Mouse (Mus musculus) MEL (cell line): ENCODE data around the gene Gm20604. TPM values are rescaled to one million over a fixed set of nuclear protein-coding genes. Genes with fewer than 3 reads are reported as not detected.

Experiments used
- DNase-seq: peaks from one replicate; pipeline ENCODE4 v3.0.0; 2011; ENCODE audit warnings: low read depth, low spot score
- H3K27ac ChIP-seq: 2 replicates; pipeline ENCODE4 v1.5.1; 2012; ENCODE audit warnings: low read depth, mild to moderate bottlenecking, control low read depth, low read length, moderate library complexity; ENCODE audit not compliant: control insufficient read depth
- H3K27me3 ChIP-seq, 2 experiments: fragments of 150-350 bp in 1 of 2; sonication (generic) in 1 of 2; 2 replicates each; pipeline ENCODE4 v1.6.1; 2012; ENCODE audit warnings: low read length in 2 of 2, mild to moderate bottlenecking in 2 of 2, improper control_type of control experiment in 1 of 2, moderate library complexity in 1 of 2; ENCODE audit not compliant: insufficient read depth in 2 of 2, control insufficient read depth in 1 of 2
- H3K36me3 ChIP-seq, 2 experiments: 2 replicates each; pipeline ENCODE4 v1.6.1; 2012 to 2014; ENCODE audit warnings: low read length in 2 of 2, improper control_type of control experiment in 1 of 2, inconsistent platforms in 1 of 2, mild to moderate bottlenecking in 1 of 2; ENCODE audit not compliant: insufficient read depth in 2 of 2, control insufficient read depth in 1 of 2
- H3K4me1 ChIP-seq, 2 experiments: fragments of 150-350 bp in 1 of 2; sonication (generic) in 1 of 2; 2 replicates each; pipeline ENCODE4 v1.6.1; 2012; ENCODE audit warnings: low read length in 2 of 2, improper control_type of control experiment in 1 of 2, mild to moderate bottlenecking in 1 of 2; ENCODE audit not compliant: insufficient read depth in 2 of 2, control insufficient read depth in 1 of 2
- H3K4me3 ChIP-seq, 2 experiments: fragments of 150-350 bp in 1 of 2; sonication (generic) in 1 of 2; 2 replicates each; pipeline ENCODE4 v1.5.1; 2012; ENCODE audit warnings: low read depth in 2 of 2, low read length in 2 of 2, mild to moderate bottlenecking in 2 of 2, moderate library complexity in 2 of 2, control low read depth in 1 of 2, improper control_type of control experiment in 1 of 2; ENCODE audit not compliant: control insufficient read depth in 1 of 2, insufficient read depth in 1 of 2
- H3K79me2 ChIP-seq: 2 replicates; pipeline ENCODE4 v1.6.1; 2012; ENCODE audit warnings: mild to moderate bottlenecking, low read length, moderate library complexity; ENCODE audit not compliant: control insufficient read depth, poor library complexity, insufficient read depth
- H3K9ac ChIP-seq: 2 replicates; pipeline ENCODE4 v1.6.1; 2012; ENCODE audit warnings: low read depth, mild to moderate bottlenecking, control low read depth, low read length, moderate library complexity; ENCODE audit not compliant: control insufficient read depth, poor library complexity, severe bottlenecking
- H3K9me3 ChIP-seq: fragments of 150-350 bp; sonication (generic); replicated peaks from 2 replicates; pipeline ENCODE4 v1.6.1; 2012; ENCODE audit warnings: mild to moderate bottlenecking, low read length, improper control_type of control experiment, moderate library complexity; ENCODE audit not compliant: insufficient read depth
- BHLHE40 ChIP-seq: IDR thresholded peaks from 2 replicates; pipeline ENCODE4 v1.6.1; 2012; ENCODE audit warnings: low read depth, mild to moderate bottlenecking, inconsistent platforms, low read length, improper control_type of control experiment, borderline replicate concordance
- CTCF ChIP-seq, 3 experiments: IDR thresholded peaks in 2 of 3; conservative IDR thresholded peaks in 1 of 3; 2 replicates each; pipeline ENCODE4 v1.5.1; 2011 to 2012; ENCODE audit warnings: low read length in 3 of 3, low read depth in 2 of 3, mild to moderate bottlenecking in 2 of 3, improper control_type of control experiment in 1 of 3, inconsistent platforms in 1 of 3, mixed read lengths in 1 of 3, moderate library complexity in 1 of 3; ENCODE audit not compliant: control insufficient read depth in 1 of 3, insufficient read depth in 1 of 3, poor library complexity in 1 of 3, severe bottlenecking in 1 of 3
- E2F4 ChIP-seq: IDR thresholded peaks from 2 replicates; pipeline ENCODE4 v1.6.1; 2011; ENCODE audit warnings: low read depth, low read length, improper control_type of control experiment, borderline replicate concordance
- ELF1 ChIP-seq: IDR thresholded peaks from 2 replicates; pipeline ENCODE4 v1.6.1; 2014; ENCODE audit warnings: low read depth, mild to moderate bottlenecking, inconsistent platforms, low read length, improper control_type of control experiment, moderate library complexity
- EP300 ChIP-seq, 2 experiments: IDR thresholded peaks; 2 replicates each; pipeline ENCODE4 v1.6.1; 2011; ENCODE audit warnings: improper control_type of control experiment in 2 of 2, low read length in 2 of 2, low read depth in 1 of 2, mild to moderate bottlenecking in 1 of 2
- GABPA ChIP-seq: IDR thresholded peaks from 2 replicates; pipeline ENCODE4 v1.6.1; 2012; ENCODE audit warnings: low read depth, mild to moderate bottlenecking, inconsistent platforms, low read length, improper control_type of control experiment, moderate library complexity
- GATA1 ChIP-seq: IDR thresholded peaks from 2 replicates; pipeline ENCODE4 v1.6.1; 2011; ENCODE audit warnings: low read depth, low read length, improper control_type of control experiment
- HCFC1 ChIP-seq: IDR thresholded peaks from 2 replicates; pipeline ENCODE4 v1.6.1; 2012; ENCODE audit warnings: low read depth, mild to moderate bottlenecking, inconsistent platforms, low read length, improper control_type of control experiment, moderate library complexity
- KAT2A ChIP-seq: conservative IDR thresholded peaks from 2 replicates; pipeline ENCODE4 v1.6.1; 2012; ENCODE audit warnings: low read depth, low read length, improper control_type of control experiment, inconsistent platforms
- MAFK ChIP-seq: IDR thresholded peaks from 2 replicates; pipeline ENCODE4 v1.6.1; 2011; ENCODE audit warnings: low read depth, mild to moderate bottlenecking, low read length, improper control_type of control experiment, borderline replicate concordance
- MAX ChIP-seq: IDR thresholded peaks from 2 replicates; pipeline ENCODE4 v1.6.1; 2011; ENCODE audit warnings: low read length, improper control_type of control experiment
- MEF2A ChIP-seq: IDR thresholded peaks from 2 replicates; pipeline ENCODE4 v1.6.1; 2014; ENCODE audit warnings: low read depth, mild to moderate bottlenecking, inconsistent platforms, low read length, improper control_type of control experiment; ENCODE audit not compliant: poor library complexity, insufficient replicate concordance, severe bottlenecking; ENCODE audit errors: extremely low read depth
- MXI1 ChIP-seq: IDR thresholded peaks from 2 replicates; pipeline ENCODE4 v1.6.1; 2011; ENCODE audit warnings: mild to moderate bottlenecking, low read depth, low read length, improper control_type of control experiment
- MYB ChIP-seq: IDR thresholded peaks from 2 replicates; pipeline ENCODE4 v1.6.1; 2011; ENCODE audit warnings: mild to moderate bottlenecking, low read depth, low read length, improper control_type of control experiment
- POLR2AphosphoS2 ChIP-seq: IDR thresholded peaks from 2 replicates; pipeline ENCODE4 v1.6.1; 2011; ENCODE audit warnings: low read length, improper control_type of control experiment
- POLR2AphosphoS5 ChIP-seq: IDR thresholded peaks from 2 replicates; pipeline ENCODE4 v1.6.1; 2012; ENCODE audit warnings: low read depth, borderline replicate concordance, mild to moderate bottlenecking, inconsistent platforms, low read length, moderate library complexity, mixed read lengths
- RCOR1 ChIP-seq: IDR thresholded peaks from 2 replicates; pipeline ENCODE4 v1.6.1; 2012; ENCODE audit warnings: low read depth, mild to moderate bottlenecking, inconsistent platforms, low read length, improper control_type of control experiment
- SIN3A ChIP-seq: IDR thresholded peaks from 2 replicates; pipeline ENCODE4 v1.6.1; 2012; ENCODE audit warnings: low read length, improper control_type of control experiment, inconsistent platforms
- SMC3 ChIP-seq: IDR thresholded peaks from 2 replicates; pipeline ENCODE4 v1.6.1; 2011; ENCODE audit warnings: low read depth, low read length, improper control_type of control experiment
- TAL1 ChIP-seq: IDR thresholded peaks from 2 replicates; pipeline ENCODE4 v1.6.1; 2012; ENCODE audit warnings: mild to moderate bottlenecking, inconsistent platforms, low read length, moderate library complexity, mixed read lengths
- TCF12 ChIP-seq: IDR thresholded peaks from 2 replicates; pipeline ENCODE4 v1.6.1; 2014; ENCODE audit warnings: low read depth, mild to moderate bottlenecking, inconsistent platforms, low read length, improper control_type of control experiment, moderate library complexity
- USF1 ChIP-seq: IDR thresholded peaks from 2 replicates; pipeline ENCODE4 v1.6.1; 2014; ENCODE audit warnings: low read depth, mild to moderate bottlenecking, inconsistent platforms, low read length, improper control_type of control experiment, moderate library complexity
- USF2 ChIP-seq, 2 experiments: IDR thresholded peaks; 2 replicates each; pipeline ENCODE4 v1.6.1; 2011 to 2012; ENCODE audit warnings: improper control_type of control experiment in 2 of 2, low read length in 2 of 2, borderline replicate concordance in 1 of 2, inconsistent platforms in 1 of 2, low read depth in 1 of 2, mild to moderate bottlenecking in 1 of 2; ENCODE audit not compliant: insufficient read depth in 1 of 2
- ZC3H11A ChIP-seq: IDR thresholded peaks from 2 replicates; pipeline ENCODE4 v1.6.1; 2012; ENCODE audit warnings: low read depth, mild to moderate bottlenecking, inconsistent platforms, low read length, improper control_type of control experiment
- ZKSCAN1 ChIP-seq: IDR thresholded peaks from 2 replicates; pipeline ENCODE4 v1.6.1; 2012; ENCODE audit warnings: low read depth, mild to moderate bottlenecking, inconsistent platforms, low read length, improper control_type of control experiment, moderate library complexity
- polyA plus RNA-seq, 2 experiments: library from polyadenylated mRNA; stranded (reverse) in 1 of 2; unstranded in 1 of 2; fragments of >175 nt in 1 of 2; fragments of >200 nt in 1 of 2; gene quantifications; 2 replicates each; pipeline versions ENCODE4 v1.2.1 to v1.2.4; 2012; ENCODE audit warnings: low replicate concordance in 2 of 2, low read depth in 1 of 2; ENCODE audit not compliant: insufficient read length in 2 of 2, insufficient read depth in 1 of 2, missing spikeins in 1 of 2
- total RNA-seq: library from RNA; depleted of rRNA; stranded (reverse); fragments of 300-350 nt; gene quantifications from 2 replicates; pipeline ENCODE4 v1.2.3, GENCODE M21; 2012

Gene Gm20604
- total and polyA plus RNA-seq, 3 experiments: 7.9 to 8.8 TPM; not detected in 1

- H3K27ac ChIP-seq: no peak overlapping the region
- no peak for DNase-seq
- H3K9me3 ChIP-seq: no peaks in the 10 kb centered on the region
- no peaks in the 10 kb centered on the region for H3K36me3 ChIP-seq
- no peak for TF ChIP-seq POLR2AphosphoS5
- TF ChIP-seq GATA1: no peak
- TF ChIP-seq GABPA: no peak
- no peak for TF ChIP-seq MYB
- TF ChIP-seq CTCF (IDR thresholded peaks at IDR 0.05 in 2 of 3, conservative IDR thresholded peaks at IDR 0.05 in 1 of 3; ENCODE audit: control insufficient read depth in 1 of 3, insufficient read depth in 1 of 3, low read depth in 2 of 3, low read length in 3 of 3, poor library complexity in 1 of 3, severe bottlenecking in 1 of 3): no peak
- TF ChIP-seq MXI1: no peak
- no peak for TF ChIP-seq ZC3H11A
- no peak for TF ChIP-seq MAX
- no peak for TF ChIP-seq HCFC1
- TF ChIP-seq USF1: no peak
- no peak for TF ChIP-seq POLR2AphosphoS2
- no peak for TF ChIP-seq SMC3
- no peak for TF ChIP-seq ELF1
- no peak for TF ChIP-seq SIN3A
- no peak for TF ChIP-seq BHLHE40
- no peak for TF ChIP-seq EP300 (IDR thresholded peaks at IDR 0.05; ENCODE audit: low read depth in 1 of 2, low read length in 2 of 2)
- no peak for TF ChIP-seq MAFK
- TF ChIP-seq RCOR1: no peak
- no peak for TF ChIP-seq ZKSCAN1
- no peak for TF ChIP-seq USF2 (IDR thresholded peaks at IDR 0.05; ENCODE audit: borderline replicate concordance in 1 of 2, insufficient read depth in 1 of 2, low read depth in 1 of 2, low read length in 2 of 2)
- TF ChIP-seq, all 39 proteins: peak for 0
- H3K4me1 ChIP-seq: no peaks in the 10 kb centered on the region
- peaks cover 10% of the 10 kb centered on the region for H3K79me2 ChIP-seq
- no peaks in the 10 kb centered on the region for H3K27me3 ChIP-seq
- H3K4me3 ChIP-seq: no peak overlapping the region
- no peak overlapping the region for H3K9ac ChIP-seq
Measured at GRCm38 (mm10) chr12:102695369-102696239, 62.9 kb downstream of the Gm20604 start.

GRCm38 (mm10) chr12:102691761-102692160 lies 66.7 kb downstream of the Gm20604 start:
- Histone ChIP-seq H3K79me2 (peaks cover 1% of the 10 kb centered on the region; the same call in 1 of the 2 replicates), H3K4me1 (peaks cover 3 to 7% of the 10 kb centered on the region in 2 experiments), H3K4me3 (no peak overlapping the region), H3K27ac (no peak overlapping the region), H3K9me3 (no peaks in the 10 kb centered on the region), H3K27me3 (no peaks in the 10 kb centered on the region), H3K36me3 (peaks cover 0 to 7% of the 10 kb centered on the region in 2 experiments; a peak in 2 of 4 replicates), H3K9ac (no peak overlapping the region)
- no peak for TF ChIP-seq KAT2A
- no peak for TF ChIP-seq USF1
- TF ChIP-seq E2F4: no peak
- no peak for TF ChIP-seq POLR2AphosphoS5
- no peak for TF ChIP-seq MAFK
- TF ChIP-seq MEF2A: no peak
- TF ChIP-seq ZC3H11A: no peak
- TF ChIP-seq TAL1: no peak
- no peak for TF ChIP-seq MYB
- no peak for TF ChIP-seq MXI1
- no peak for TF ChIP-seq TCF12
- no peak for DNase-seq
